Mouse (Mus musculus): ENCODE measurements around the gene Gm10160. TPM values are rescaled to one million over a fixed set of nuclear protein-coding genes. Genes with fewer than 3 reads are reported as not detected.

The Gm10160 gene
- polyA plus RNA-seq, 1 experiment from 2014 or later = not detected

DNA sequence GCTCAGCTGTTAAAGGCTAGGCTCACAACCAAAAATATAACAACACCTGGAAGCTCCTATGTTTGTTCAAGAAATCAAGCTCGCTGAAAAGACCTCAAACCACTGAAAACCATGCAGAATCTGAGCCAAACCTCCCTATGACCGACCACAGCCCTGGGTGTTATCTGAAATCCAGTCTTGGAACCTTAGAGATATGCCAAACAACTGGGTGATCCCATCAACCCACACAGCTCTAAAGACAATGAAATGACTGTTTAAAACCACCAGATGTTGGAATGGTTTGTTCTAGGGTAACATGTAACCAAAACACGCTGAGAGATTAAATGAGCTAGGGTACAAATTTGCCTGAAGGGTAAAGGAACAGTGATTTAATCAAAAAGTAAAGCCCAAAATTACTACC lies 30.7 kb downstream of the Gm10160 start:
- peaks cover 48% of the 10 kb centered on the region for H3K4me1 ChIP-seq (replicated peaks)
- H3K9me3 ChIP-seq = no peaks in the 10 kb centered on the region
- ATAC-seq (ENCODE audit: low FRiP score, low read depth) = no peak
- WGBS = 76% methylated on average over 3 of the region's 3 CpGs
- H3K9ac ChIP-seq = no peak overlapping the region
- H3K4me3 ChIP-seq = no peak overlapping the region
- no peaks in the 10 kb centered on the region for H3K36me3 ChIP-seq
- no peak overlapping the region for H3K27ac ChIP-seq (replicated peaks)
- peak overlapping the region; percentile 35; the same call in 1 of the 2 replicates for H3K4me2 ChIP-seq
- H3K27me3 ChIP-seq = no peaks in the 10 kb centered on the region

DNA sequence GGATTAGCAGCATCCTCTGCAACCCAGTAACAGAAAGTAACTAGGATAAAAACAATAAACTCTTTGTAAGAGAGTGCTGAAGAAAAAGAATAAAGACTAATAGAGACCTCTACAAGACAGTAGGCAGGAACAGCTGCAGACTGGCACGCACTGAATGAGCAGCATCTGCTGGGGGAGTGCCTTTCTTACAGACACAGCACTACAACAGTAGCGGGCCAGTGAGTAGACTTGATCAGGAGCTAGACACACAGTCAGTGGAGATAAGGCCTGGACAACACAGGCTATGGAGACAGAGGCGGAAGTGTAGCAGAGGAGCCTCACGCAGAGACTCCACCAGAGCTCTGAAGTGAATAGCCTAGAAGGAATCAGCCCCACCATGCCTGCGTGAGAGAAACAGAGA lies 49.5 kb downstream of the Gm10160 start:
- Histone ChIP-seq H3K4me3 (no peak overlapping the region), H3K36me3 (0 out of 2 replicates have a peak, but pooled peaks cover 4% of the 10 kb centered on the region)
- WGBS = 67% methylated on average over 5 of the region's 5 CpGs

More for the DNA sequence above, 49.5 kb downstream of the Gm10160 start:
- H3K9ac ChIP-seq = no peak overlapping the region
- H3K9me3 ChIP-seq = no peaks in the 10 kb centered on the region
- no peak overlapping the region for H3K27ac ChIP-seq (replicated peaks)
- no peak for ATAC-seq (ENCODE audit: low FRiP score, low read depth)
- no peaks in the 10 kb centered on the region for H3K4me1 ChIP-seq (replicated peaks)
- no peak overlapping the region for H3K4me2 ChIP-seq
- no peaks in the 10 kb centered on the region for H3K27me3 ChIP-seq

Other genes with a start within 250 kb of the Gm10160 start
- gene Homer2, start 148.3 kb downstream of the Gm10160 start, polyA plus RNA-seq (2015; fragmentation: Nextera tagmentation; extraction: Ambion mirVana) = 29.6 and 34.4 TPM in 2 replicates
- 129 and 137 TPM in 2 replicates for gene Ramac, start 92.9 kb downstream of the Gm10160 start, polyA plus RNA-seq (2015; fragmentation: Nextera tagmentation; extraction: Ambion mirVana)
- gene 3110040N11Rik, start 66.3 kb downstream of the Gm10160 start, polyA plus RNA-seq (2015; fragmentation: Nextera tagmentation; extraction: Ambion mirVana) = 44.7 and 49.8 TPM in 2 replicates
- gene Btbd1, start 26.4 kb downstream of the Gm10160 start, polyA plus RNA-seq (2015; fragmentation: Nextera tagmentation; extraction: Ambion mirVana) = 90.5 and 93.8 TPM in 2 replicates
- 11.7 and 11.8 TPM in 2 replicates for gene Tm6sf1, start 3.2 kb upstream of the Gm10160 start, polyA plus RNA-seq (2015; fragmentation: Nextera tagmentation; extraction: Ambion mirVana)
- gene Hdgfl3, start 78.7 kb upstream of the Gm10160 start, polyA plus RNA-seq (2015; fragmentation: Nextera tagmentation; extraction: Ambion mirVana) = 57.0 and 59.0 TPM in 2 replicates
- 0.36 and 0.69 TPM in 2 replicates for gene Bnc1, start 136.5 kb upstream of the Gm10160 start, polyA plus RNA-seq (2015; fragmentation: Nextera tagmentation; extraction: Ambion mirVana)

Data from hindbrain, embryonic 15.5 days (tissue).